In the genomic region with DNA sequence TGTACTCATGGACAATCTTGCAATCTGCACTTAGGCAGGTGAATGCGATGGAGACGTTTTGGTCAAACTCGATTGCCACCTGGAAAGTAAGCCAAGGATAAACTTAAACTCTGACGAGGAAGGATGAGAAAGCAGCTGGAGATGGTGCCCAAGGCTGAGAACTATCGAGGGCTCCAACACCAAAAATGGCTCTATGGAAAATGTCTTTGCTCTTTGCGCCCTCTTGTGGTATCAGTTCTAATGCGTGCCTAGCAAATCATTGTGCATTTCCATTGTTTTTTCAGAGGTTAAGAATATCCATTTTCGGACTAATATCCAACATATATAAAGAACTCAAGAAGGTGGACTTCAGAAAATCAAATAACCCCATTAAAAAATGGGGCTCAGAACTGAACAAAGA, we compare ENCODE assay signal across 8 mouse cellular contexts. TPM values are rescaled to one million over a fixed set of nuclear protein-coding genes. Genes with fewer than 3 reads are reported as not detected.
DNase-seq lines count a peak whose midpoint lies in the region; ATAC-seq and TF ChIP-seq lines count a peak whose summit lies in the region.
"Had no signal": no experiment of that assay in that cellular context is flagged by ENCODE, and none has a peak within 500 bp of the region (broad histone marks: within the 10 kb centered on the region; RNA-seq: fewer than 3 reads in every experiment).

No protein-coding gene starts in this region.

- no peak for ATAC-seq in hindbrain, embryonic 14.5 days (ENCODE audit: low FRiP score)
- no peak for ATAC-seq in hindbrain, embryonic 16.5 days

- peak; percentile 46 for TF ChIP-seq CTCF in E14TG2a.4 (conservative IDR thresholded peaks at IDR 0.05; ENCODE audit: low read length)

- no peak overlapping the region for H3K4me2 ChIP-seq in hindbrain, embryonic 14.5 days (replicated peaks)
- H3K4me2 ChIP-seq in hindbrain, embryonic 16.5 days (ENCODE audit: low read length) = no peak overlapping the region
- H3K4me2 ChIP-seq: lung, embryonic 15.5 days had no signal

- H3K27me3 ChIP-seq in hindbrain, embryonic 14.5 days (ENCODE audit: control insufficient read depth, insufficient read depth, low read length) = no peaks in the 10 kb centered on the region
- H3K27me3 ChIP-seq in hindbrain, embryonic 16.5 days (replicated peaks; ENCODE audit: control insufficient read depth, insufficient read depth, low read length) = no peaks in the 10 kb centered on the region
- no peaks in the 10 kb centered on the region; the same call in 1 of the 2 replicates for H3K27me3 ChIP-seq in E14TG2a.4 (ENCODE audit: insufficient read depth, low read length)
- H3K27me3 ChIP-seq: lung, embryonic 15.5 days had no signal

- H3K27ac ChIP-seq in hindbrain, embryonic 14.5 days = no peak overlapping the region
- H3K27ac ChIP-seq in hindbrain, embryonic 16.5 days (ENCODE audit: low read depth, low read length) = no peak overlapping the region
- H3K27ac ChIP-seq: lung, embryonic 15.5 days had no signal

- 33% methylated on average over 8 of the region's 8 CpGs for WGBS in hindbrain, embryonic 14.5 days
- 31% methylated on average over 8 of the region's 8 CpGs for WGBS in hindbrain, embryonic 16.5 days

- H3K9me3 ChIP-seq in hindbrain, embryonic 14.5 days (ENCODE audit: control insufficient read depth, low read length) = no peaks in the 10 kb centered on the region
- peaks cover 2% of the 10 kb centered on the region; the same call in 1 of the 2 replicates for H3K9me3 ChIP-seq in hindbrain, embryonic 16.5 days (ENCODE audit: control insufficient read depth, low read length)
- no peaks in the 10 kb centered on the region for H3K9me3 ChIP-seq in E14TG2a.4 (ENCODE audit: low read length)
- H3K9me3 ChIP-seq: lung, embryonic 15.5 days had no signal

- no peaks in the 10 kb centered on the region for H3K36me3 ChIP-seq in hindbrain, embryonic 14.5 days (replicated peaks; ENCODE audit: control insufficient read depth, insufficient read depth)
- H3K36me3 ChIP-seq in hindbrain, embryonic 16.5 days (ENCODE audit: control insufficient read depth, insufficient read depth, low read length) = no peaks in the 10 kb centered on the region
- H3K36me3 ChIP-seq in E14TG2a.4 (ENCODE audit: insufficient read depth, low read length) = no peaks in the 10 kb centered on the region
- H3K36me3 ChIP-seq: lung, embryonic 15.5 days had no signal

- H3K4me3 ChIP-seq in hindbrain, embryonic 14.5 days (replicated peaks; ENCODE audit: low read length) = no peak overlapping the region
- H3K4me3 ChIP-seq in hindbrain, embryonic 16.5 days (ENCODE audit: low read length) = no peak overlapping the region
- no peak overlapping the region for H3K4me3 ChIP-seq in E14TG2a.4 (replicated peaks; ENCODE audit: low read length)
- H3K4me3 ChIP-seq: lung, embryonic 15.5 days had no signal

- no peaks in the 10 kb centered on the region for H3K4me1 ChIP-seq in hindbrain, embryonic 14.5 days (replicated peaks; ENCODE audit: control insufficient read depth, insufficient read depth, low read length)
- H3K4me1 ChIP-seq in hindbrain, embryonic 16.5 days (ENCODE audit: control insufficient read depth, insufficient read depth, low read depth, low read length) = no peaks in the 10 kb centered on the region
- H3K4me1 ChIP-seq in E14TG2a.4 (replicated peaks; ENCODE audit: low read depth, low read length) = 0 out of 2 replicates have a peak, but pooled peaks cover 2% of the 10 kb centered on the region
- H3K4me1 ChIP-seq: lung, embryonic 15.5 days had no signal

- DNase-seq in hindbrain, embryonic 14.5 days (ENCODE audit: low spot score) = peak; percentile 52
- DNase-seq in 416B (ENCODE audit: low read depth) = peak; percentile 70
- peak; percentile 72 to 85 for DNase-seq in cerebellum, postnatal 10 days
- DNase-seq in layer of hippocampus, postnatal 10 days (ENCODE audit: low spot score in 2 of 2) = peak; percentile 22 to 47
- DNase-seq in ovary, postnatal 10 days (ENCODE audit: low spot score) = no peak

- no peak overlapping the region for H3K9ac ChIP-seq in hindbrain, embryonic 14.5 days
- no peak overlapping the region for H3K9ac ChIP-seq in hindbrain, embryonic 16.5 days (ENCODE audit: low read depth, low read length)
- H3K9ac ChIP-seq: lung, embryonic 15.5 days had no signal

RNA-seq across cellular contexts. Expression of gene Lrrn4, which starts 26.1 kb away (rescaled TPM):
- polyA plus RNA-seq in hindbrain, embryonic 14.5 days (2014; fragmentation: Nextera tagmentation; extraction: Ambion mirVana) = 0.39 and 0.51 TPM in 2 replicates
- 0.71 and 0.79 TPM in 2 replicates for polyA plus RNA-seq in hindbrain, embryonic 16.5 days (2015; fragmentation: Nextera tagmentation; extraction: Ambion mirVana)
- total RNA-seq in layer of hippocampus, postnatal 10 days (2021) = 1 to 10 TPM; 1.2 TPM

RNA-seq across cellular contexts. Expression of gene Fermt1, which starts 38.9 kb away (rescaled TPM):
- not detected in 2 replicates for polyA plus RNA-seq in hindbrain, embryonic 14.5 days (2014; fragmentation: Nextera tagmentation; extraction: Ambion mirVana)
- 0.04 and 0.41 TPM in 2 replicates for polyA plus RNA-seq in hindbrain, embryonic 16.5 days (2015; fragmentation: Nextera tagmentation; extraction: Ambion mirVana)
- under 1 TPM; 0.18 to 0.47 TPM for total RNA-seq in layer of hippocampus, postnatal 10 days (2021)
